Mouse (Mus musculus): ENCODE data around the gene Rnf220. TPM values are rescaled to one million over a fixed set of nuclear protein-coding genes. Genes with fewer than 3 reads are reported as not detected.
A peak's percentile ranks its signal among the peaks of the same experiment; 100 is the strongest.

Gene Rnf220
- polyA plus RNA-seq, 1 experiment from 2014 or later, result 73.4 TPM

DNA sequence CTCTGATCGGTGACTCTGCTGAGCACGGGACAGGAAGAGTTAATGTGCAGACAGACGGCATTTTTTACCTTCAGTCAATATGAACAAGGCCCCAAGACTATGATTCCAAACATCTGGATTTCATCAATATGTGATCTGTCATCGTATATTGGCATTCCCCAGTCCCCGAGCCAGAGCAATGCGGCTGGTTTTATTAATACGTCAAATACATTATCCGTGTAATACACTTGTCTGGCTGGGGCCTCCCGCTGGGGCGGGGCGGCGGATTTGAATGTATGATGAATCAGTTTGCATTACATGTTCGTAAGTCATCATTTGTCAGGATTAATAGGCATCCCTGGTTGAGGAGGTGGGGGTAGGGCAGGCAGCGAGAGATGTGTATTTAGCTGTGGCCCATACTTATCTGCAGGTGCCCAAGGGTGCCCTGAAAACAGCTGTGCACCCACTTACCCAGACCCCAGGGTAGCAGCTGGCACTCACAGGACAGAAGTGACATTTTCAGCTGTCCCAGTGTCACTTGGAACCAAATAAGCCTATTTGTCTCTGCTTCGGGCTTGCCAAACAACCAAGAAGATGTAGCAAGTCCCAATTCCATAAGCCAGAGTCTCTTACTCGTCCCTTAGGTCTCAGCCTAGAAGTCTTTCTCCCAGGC, 181.9 kb downstream of the Rnf220 start:
- peaks cover 24% of the 10 kb centered on the region for H3K4me1 ChIP-seq (ENCODE audit: control insufficient read depth, insufficient read depth, low read length)
- peaks cover 12% of the 10 kb centered on the region for H3K27me3 ChIP-seq (ENCODE audit: control insufficient read depth, insufficient read depth, low read length)
- no peaks in the 10 kb centered on the region for H3K36me3 ChIP-seq (ENCODE audit: control insufficient read depth, insufficient read depth, low read length)
- H3K4me3 ChIP-seq (ENCODE audit: low read depth, low read length), result no peak overlapping the region
- no peak for ATAC-seq (ENCODE audit: low read depth)
- no peaks in the 10 kb centered on the region for H3K9me3 ChIP-seq (ENCODE audit: control insufficient read depth, low read length)
- H3K4me2 ChIP-seq (ENCODE audit: low read depth, low read length), result no peak overlapping the region
- no peak overlapping the region for H3K27ac ChIP-seq (ENCODE audit: low read depth, low read length)
- 56% methylated on average over 16 of the region's 16 CpGs for WGBS
- no peak overlapping the region for H3K9ac ChIP-seq (replicated peaks; ENCODE audit: low read depth, low read length)

DNA sequence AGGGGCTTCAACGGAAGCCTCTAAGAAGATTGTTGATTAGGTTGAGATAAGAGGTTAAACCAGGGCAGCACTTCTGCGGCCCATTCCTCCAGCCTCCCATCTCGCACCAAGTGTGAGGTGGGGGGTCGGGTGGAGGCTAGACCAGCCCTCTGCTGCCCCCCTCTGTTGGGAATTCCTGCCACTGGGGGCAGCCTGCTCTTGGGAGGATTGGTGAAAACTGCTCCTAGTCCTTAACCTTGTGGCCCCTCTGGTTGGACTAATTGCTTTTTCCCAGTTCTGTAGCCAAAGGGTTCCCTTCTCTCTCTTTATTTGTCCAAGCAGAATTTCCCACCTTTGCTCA, 183.8 kb downstream of the Rnf220 start:
- Histone ChIP-seq H3K27ac (ENCODE audit: low read depth, low read length) (no peak overlapping the region), H3K9me3 (ENCODE audit: control insufficient read depth, low read length) (no peaks in the 10 kb centered on the region), H3K4me3 (ENCODE audit: low read depth, low read length) (no peak overlapping the region), H3K27me3 (ENCODE audit: control insufficient read depth, insufficient read depth, low read length) (peaks cover 12% of the 10 kb centered on the region), H3K4me2 (ENCODE audit: low read depth, low read length) (no peak overlapping the region), H3K36me3 (ENCODE audit: control insufficient read depth, insufficient read depth, low read length) (no peaks in the 10 kb centered on the region), H3K9ac (replicated peaks; ENCODE audit: low read depth, low read length) (no peak overlapping the region), H3K4me1 (ENCODE audit: control insufficient read depth, insufficient read depth, low read length) (peaks cover 24% of the 10 kb centered on the region)
- no peak for ATAC-seq (ENCODE audit: low read depth)
- WGBS, result 7% methylated on average over 4 of the region's 4 CpGs

DNA sequence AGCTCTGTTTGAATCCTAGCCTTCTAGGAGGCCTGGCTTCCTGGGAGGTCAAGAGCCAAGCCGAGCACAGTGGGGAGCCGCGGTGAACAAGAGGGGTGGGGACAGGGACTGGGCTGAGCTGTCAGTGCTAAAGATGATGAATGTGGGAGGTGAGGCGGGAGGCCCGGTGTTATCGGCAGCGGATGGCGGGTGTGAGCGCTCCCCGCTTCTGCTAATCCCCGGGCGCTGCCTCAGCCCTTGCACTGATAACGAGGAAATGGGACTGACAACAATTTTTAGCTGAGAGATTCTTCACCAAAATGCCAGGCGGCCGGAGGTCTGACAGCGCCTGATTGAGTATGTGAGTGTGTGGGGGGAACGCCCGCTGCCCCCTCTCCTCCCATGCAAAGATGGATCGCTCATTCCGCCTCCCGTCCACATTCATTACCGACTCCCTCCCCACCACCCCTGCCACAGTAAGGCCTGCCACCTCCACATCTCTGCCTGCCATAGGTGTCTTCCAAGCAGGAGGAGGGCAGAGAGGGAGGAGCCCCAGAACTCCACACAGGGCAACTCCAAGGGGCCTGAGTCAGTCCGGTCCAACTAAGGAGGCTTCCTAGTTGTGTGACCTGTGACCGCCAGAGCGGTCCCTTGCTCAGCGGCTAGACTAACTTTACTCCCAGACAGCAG, 184.3 kb downstream of the Rnf220 start:
- H3K27ac ChIP-seq (ENCODE audit: low read depth, low read length), result no peak overlapping the region
- no peak overlapping the region for H3K9ac ChIP-seq (replicated peaks; ENCODE audit: low read depth, low read length)
- peaks cover 18% of the 10 kb centered on the region for H3K4me1 ChIP-seq (ENCODE audit: control insufficient read depth, insufficient read depth, low read length)
- ATAC-seq (ENCODE audit: low read depth), result no peak
- 8% methylated on average over 26 of the region's 26 CpGs for WGBS
- peaks cover 12% of the 10 kb centered on the region for H3K27me3 ChIP-seq (ENCODE audit: control insufficient read depth, insufficient read depth, low read length)
- H3K4me2 ChIP-seq (ENCODE audit: low read depth, low read length), result 0 out of 2 replicates have a peak overlapping the region, but pooled peaks have one; percentile 2
- H3K36me3 ChIP-seq (ENCODE audit: control insufficient read depth, insufficient read depth, low read length), result no peaks in the 10 kb centered on the region
- no peaks in the 10 kb centered on the region for H3K9me3 ChIP-seq (ENCODE audit: control insufficient read depth, low read length)
- no peak overlapping the region for H3K4me3 ChIP-seq (ENCODE audit: low read depth, low read length)

DNA sequence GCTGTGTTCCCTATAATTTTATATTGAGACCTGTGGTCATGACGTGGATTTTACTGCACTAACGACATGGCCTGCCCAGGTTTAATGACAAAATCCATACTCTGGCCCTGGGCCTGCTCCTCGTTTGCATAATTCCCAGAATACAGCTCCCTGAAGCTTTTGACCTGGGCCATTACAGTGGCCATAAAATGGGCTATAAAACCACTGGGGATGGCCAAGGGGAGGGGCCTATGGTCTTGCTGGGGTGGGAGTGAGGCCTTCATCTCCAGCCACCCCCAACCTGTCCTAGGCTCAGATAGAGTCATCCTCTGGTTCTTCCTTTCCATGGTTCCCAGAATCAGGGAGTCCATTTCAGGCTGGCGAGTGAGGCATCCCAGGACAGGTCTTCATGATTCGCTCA, 185.0 kb downstream of the Rnf220 start:
- WGBS, result 19% methylated on average over 5 of the region's 5 CpGs

DNA sequence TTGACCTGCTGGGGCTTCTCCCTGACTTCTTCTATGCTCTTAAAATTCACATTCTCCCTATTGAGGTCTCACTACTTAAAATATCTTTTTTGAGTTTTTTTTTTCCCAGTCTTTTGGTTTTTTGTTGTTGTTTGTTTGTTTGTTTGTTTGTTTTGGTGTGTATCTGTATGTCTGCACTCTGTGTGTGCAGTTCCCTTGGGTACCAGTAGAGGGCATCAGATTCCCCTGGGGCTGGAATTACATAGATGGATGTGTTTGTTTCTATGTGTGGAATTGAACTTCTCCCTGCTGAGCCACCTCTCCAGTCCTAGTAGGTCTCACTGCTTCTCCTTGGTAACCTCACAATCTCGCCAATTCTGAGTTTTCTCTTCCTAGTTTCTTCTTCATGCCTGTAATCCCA, 187.4 kb downstream of the Rnf220 start:
- Histone ChIP-seq H3K4me3 (ENCODE audit: low read depth, low read length) (no peak overlapping the region), H3K36me3 (ENCODE audit: control insufficient read depth, insufficient read depth, low read length) (no peaks in the 10 kb centered on the region), H3K27ac (ENCODE audit: low read depth, low read length) (no peak overlapping the region), H3K9me3 (ENCODE audit: control insufficient read depth, low read length) (no peaks in the 10 kb centered on the region), H3K4me2 (ENCODE audit: low read depth, low read length) (no peak overlapping the region), H3K9ac (replicated peaks; ENCODE audit: low read depth, low read length) (no peak overlapping the region), H3K4me1 (ENCODE audit: control insufficient read depth, insufficient read depth, low read length) (peaks cover 13% of the 10 kb centered on the region), H3K27me3 (ENCODE audit: control insufficient read depth, insufficient read depth, low read length) (peaks cover 27% of the 10 kb centered on the region)
- WGBS, result 87% methylated on average over 1 of the region's 1 CpGs
- no peak for ATAC-seq (ENCODE audit: low read depth)

More for the DNA sequence above, 185.0 kb downstream of the Rnf220 start:
- ATAC-seq (ENCODE audit: low read depth), result 0 out of 2 replicates have a peak, but pooled peaks have one; percentile 19
- Histone ChIP-seq H3K27ac (ENCODE audit: low read depth, low read length) (no peak overlapping the region), H3K27me3 (ENCODE audit: control insufficient read depth, insufficient read depth, low read length) (peaks cover 13% of the 10 kb centered on the region), H3K36me3 (ENCODE audit: control insufficient read depth, insufficient read depth, low read length) (no peaks in the 10 kb centered on the region), H3K4me1 (ENCODE audit: control insufficient read depth, insufficient read depth, low read length) (peaks cover 12% of the 10 kb centered on the region), H3K4me2 (ENCODE audit: low read depth, low read length) (no peak overlapping the region), H3K4me3 (ENCODE audit: low read depth, low read length) (no peak overlapping the region), H3K9me3 (ENCODE audit: control insufficient read depth, low read length) (no peaks in the 10 kb centered on the region), H3K9ac (replicated peaks; ENCODE audit: low read depth, low read length) (no peak overlapping the region)

DNA sequence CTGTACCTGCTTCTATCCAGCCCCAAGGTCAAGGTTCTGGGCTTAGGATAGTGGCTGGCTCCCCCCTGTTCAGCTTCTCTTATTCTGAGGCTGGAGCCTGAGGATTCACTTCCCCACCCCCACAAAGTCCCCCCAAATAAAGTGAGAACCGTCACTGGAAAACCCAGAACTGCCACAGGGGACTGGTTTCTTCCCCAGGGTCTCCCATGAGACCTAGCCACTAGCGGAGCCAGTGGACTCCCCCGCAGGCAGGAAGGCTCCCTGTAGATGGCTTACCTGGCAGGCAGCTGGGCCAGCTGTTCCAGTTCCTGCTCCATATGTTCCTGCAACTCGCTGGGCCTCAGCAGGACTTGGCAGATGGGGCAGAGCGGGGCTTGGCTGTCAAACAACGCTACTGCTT, 189.6 kb downstream of the Rnf220 start:
- no peaks in the 10 kb centered on the region for H3K9me3 ChIP-seq (ENCODE audit: control insufficient read depth, low read length)
- no peak overlapping the region for H3K9ac ChIP-seq (replicated peaks; ENCODE audit: low read depth, low read length)
- H3K4me2 ChIP-seq (ENCODE audit: low read depth, low read length), result no peak overlapping the region
- no peak overlapping the region for H3K4me3 ChIP-seq (ENCODE audit: low read depth, low read length)
- H3K36me3 ChIP-seq (ENCODE audit: control insufficient read depth, insufficient read depth, low read length), result no peaks in the 10 kb centered on the region
- WGBS, result 55% methylated on average over 6 of the region's 6 CpGs
- ATAC-seq (ENCODE audit: low read depth), result no peak
- H3K27me3 ChIP-seq (ENCODE audit: control insufficient read depth, insufficient read depth, low read length), result peaks cover 34% of the 10 kb centered on the region
- H3K27ac ChIP-seq (ENCODE audit: low read depth, low read length), result no peak overlapping the region
- peaks cover 16% of the 10 kb centered on the region for H3K4me1 ChIP-seq (ENCODE audit: control insufficient read depth, insufficient read depth, low read length)

DNA sequence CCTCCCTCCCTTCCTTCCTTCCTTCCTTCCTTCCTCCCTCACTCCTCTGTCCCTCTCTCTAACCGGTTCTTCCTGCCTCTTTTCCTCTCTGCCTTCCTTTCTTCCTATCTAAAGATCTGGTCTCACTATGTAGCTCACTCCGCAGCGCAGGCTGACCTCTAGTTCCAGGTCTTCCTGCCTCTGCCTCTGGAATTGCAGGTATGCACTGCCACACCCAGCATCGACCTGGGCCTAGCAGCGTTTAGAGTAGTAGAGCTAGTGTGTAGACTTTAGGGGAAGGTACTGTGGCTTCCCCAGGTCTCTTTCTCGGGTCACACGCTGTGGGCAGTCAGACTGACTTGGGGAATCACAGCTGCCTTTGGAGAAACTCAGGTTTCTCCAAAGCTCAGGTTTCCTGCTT, 191.4 kb downstream of the Rnf220 start:
- no peak for ATAC-seq (ENCODE audit: low read depth)
- no peak overlapping the region for H3K4me3 ChIP-seq (ENCODE audit: low read depth, low read length)
- peaks cover 19% of the 10 kb centered on the region for H3K4me1 ChIP-seq (ENCODE audit: control insufficient read depth, insufficient read depth, low read length)
- no peak overlapping the region for H3K9ac ChIP-seq (replicated peaks; ENCODE audit: low read depth, low read length)
- no peaks in the 10 kb centered on the region for H3K36me3 ChIP-seq (ENCODE audit: control insufficient read depth, insufficient read depth, low read length)
- H3K27me3 ChIP-seq (ENCODE audit: control insufficient read depth, insufficient read depth, low read length), result peaks cover 32% of the 10 kb centered on the region
- no peak overlapping the region for H3K4me2 ChIP-seq (ENCODE audit: low read depth, low read length)
- no peaks in the 10 kb centered on the region for H3K9me3 ChIP-seq (ENCODE audit: control insufficient read depth, low read length)
- WGBS, result 62% methylated on average over 6 of the region's 7 CpGs
- no peak overlapping the region for H3K27ac ChIP-seq (ENCODE audit: low read depth, low read length)

DNA sequence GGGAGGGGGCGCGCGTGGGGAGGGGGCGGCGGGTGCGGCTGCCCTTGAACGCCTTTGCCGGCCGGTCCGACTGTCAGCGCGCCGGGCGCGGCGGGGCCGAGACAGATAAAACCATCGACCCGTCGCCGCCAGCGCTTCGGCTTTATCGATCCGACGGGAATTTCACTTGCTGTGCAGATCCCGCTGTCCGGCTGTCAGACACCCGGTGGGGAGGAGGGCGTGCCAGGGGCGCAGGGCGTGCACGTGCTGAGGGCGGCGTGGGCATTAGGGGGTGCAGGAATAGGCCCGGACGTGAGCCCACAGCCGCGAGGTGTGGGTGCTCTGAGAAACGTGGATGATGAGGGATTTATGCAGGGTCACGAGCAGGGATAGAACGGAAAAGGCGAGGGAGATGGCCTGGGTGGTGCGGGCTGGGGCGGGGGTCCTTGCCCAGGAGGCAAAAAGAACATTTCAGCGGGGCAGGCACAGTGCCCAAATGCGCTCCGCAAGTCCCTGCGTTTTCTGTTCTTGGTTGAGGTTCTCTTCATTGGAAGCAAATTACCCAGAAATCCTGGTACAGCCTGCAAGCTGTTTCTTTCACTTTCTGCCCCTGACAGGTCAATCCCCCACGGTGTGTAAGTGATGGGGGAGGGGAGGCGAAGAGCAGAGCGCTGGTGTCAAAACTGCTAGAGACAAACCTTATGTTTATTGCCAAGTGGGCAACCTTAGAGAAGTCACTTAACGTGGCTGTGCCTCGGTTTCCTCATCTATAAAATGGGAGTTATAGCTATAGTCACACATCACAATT, 192.4 kb downstream of the Rnf220 start:
- peak overlapping the region; percentile 28 for H3K4me3 ChIP-seq (ENCODE audit: low read depth, low read length)
- 0 out of 2 replicates have a peak, but pooled peaks have one; percentile 26 for ATAC-seq (ENCODE audit: low read depth)
- no peaks in the 10 kb centered on the region for H3K36me3 ChIP-seq (ENCODE audit: control insufficient read depth, insufficient read depth, low read length)
- no peaks in the 10 kb centered on the region for H3K9me3 ChIP-seq (ENCODE audit: control insufficient read depth, low read length)
- H3K4me1 ChIP-seq (ENCODE audit: control insufficient read depth, insufficient read depth, low read length), result peaks cover 19% of the 10 kb centered on the region
- H3K4me2 ChIP-seq (ENCODE audit: low read depth, low read length), result peak overlapping the region; percentile 55
- H3K9ac ChIP-seq (replicated peaks; ENCODE audit: low read depth, low read length), result peak overlapping the region; percentile 46; the same call in 1 of the 2 replicates
- 3% methylated on average over 54 of the region's 54 CpGs for WGBS
- H3K27me3 ChIP-seq (ENCODE audit: control insufficient read depth, insufficient read depth, low read length), result peaks cover 32% of the 10 kb centered on the region
- H3K27ac ChIP-seq (ENCODE audit: low read depth, low read length), result no peak overlapping the region
